Mouse (Mus musculus) neural tube, embryonic 15.5 days (tissue): ENCODE measurements around the gene Bak1. TPM values are rescaled to one million over a fixed set of nuclear protein-coding genes. Genes with fewer than 3 reads are reported as not detected.
A peak's percentile ranks its signal among the peaks of the same experiment; 100 is the strongest.

Source experiments
- ATAC-seq: fragments of 200-750 bp; cut with Nextera tagmentation; 2 replicates; pipeline ENCODE4 v1.8.0; 2017; ENCODE audit warnings: mild to moderate bottlenecking, moderate TSS enrichment, moderate library complexity; ENCODE audit not compliant: low FRiP score
- H3K27ac ChIP-seq: fragments of 300-500 bp; sonication (generic); replicated peaks from 2 replicates; pipeline ENCODE4 v1.5.1; 2015; ENCODE audit warnings: mild to moderate bottlenecking, inconsistent platforms
- H3K27me3 ChIP-seq: fragments of 300-500 bp; sonication (generic); replicated peaks from 2 replicates; pipeline ENCODE4 v1.6.1; 2015; ENCODE audit warnings: inconsistent platforms
- H3K36me3 ChIP-seq: fragments of 300-500 bp; sonication (generic); 2 replicates; pipeline ENCODE4 v1.6.1; 2015; ENCODE audit warnings: inconsistent platforms
- H3K4me1 ChIP-seq: fragments of 300-500 bp; sonication (generic); 2 replicates; pipeline ENCODE4 v1.6.1; 2015; ENCODE audit warnings: inconsistent platforms
- H3K4me2 ChIP-seq: fragments of 300-500 bp; sonication (generic); 2 replicates; pipeline ENCODE4 v1.6.1; 2015; ENCODE audit warnings: inconsistent platforms, mild to moderate bottlenecking, moderate library complexity
- H3K4me3 ChIP-seq: fragments of 300-500 bp; sonication (generic); replicated peaks from 2 replicates; pipeline ENCODE4 v1.5.1; 2015; ENCODE audit warnings: mild to moderate bottlenecking, inconsistent platforms
- H3K9ac ChIP-seq: fragments of 300-500 bp; sonication (generic); replicated peaks from 2 replicates; pipeline ENCODE4 v1.6.1; 2015; ENCODE audit warnings: mild to moderate bottlenecking, inconsistent platforms
- H3K9me3 ChIP-seq: fragments of 300-500 bp; sonication (generic); replicated peaks from 2 replicates; pipeline ENCODE4 v1.6.1; 2016; ENCODE audit warnings: inconsistent platforms
- WGBS: fragments of 180-500 bp; shearing (Covaris S2); methylation state at CpG from one replicate; pipeline ENCODE4 v1.1.7; 2015; ENCODE audit warnings: mixed read lengths; 5-methylcytosine and 5-hydroxymethylcytosine counted together
- polyA plus RNA-seq: library from polyadenylated mRNA; unstranded; fragments of >200 nt; fragmentation: Nextera tagmentation; extraction: Ambion mirVana; gene quantifications from 2 replicates; pipeline ENCODE4 v1.2.1, GENCODE M21; 2015

Gene Bak1
- polyA plus RNA-seq, 1 experiment from 2014 or later = 4.5 TPM

- Histone ChIP-seq H3K4me3 (no peak overlapping the region), H3K36me3 (no peaks in the 10 kb centered on the region), H3K9me3 (no peaks in the 10 kb centered on the region), H3K27me3 (peaks cover 4% of the 10 kb centered on the region; the same call in 1 of the 2 replicates), H3K27ac (no peak overlapping the region; the same call in 1 of the 2 replicates), H3K4me1 (no peaks in the 10 kb centered on the region), H3K9ac (no peak overlapping the region), H3K4me2 (no peak overlapping the region)
- 70% methylated on average over 14 of the region's 14 CpGs for WGBS
- no peak for ATAC-seq
Observed at GRCm38 (mm10) chr17:27048445-27049239, 19.8 kb upstream of the Bak1 start.

GRCm38 (mm10) chr17:27047762-27048444 is 19.1 kb upstream of the Bak1 start:
- 78% methylated on average over 14 of the region's 14 CpGs for WGBS
- H3K27me3 ChIP-seq = peaks cover under 1% of the 10 kb centered on the region; the same call in 1 of the 2 replicates

GRCm38 (mm10) chr17:27045164-27045563 is 16.4 kb upstream of the Bak1 start:
- 94% methylated on average over 6 of the region's 6 CpGs for WGBS
- H3K9me3 ChIP-seq = no peaks in the 10 kb centered on the region
- H3K9ac ChIP-seq = no peak overlapping the region
- H3K36me3 ChIP-seq = no peaks in the 10 kb centered on the region
- H3K4me1 ChIP-seq = peaks cover 10% of the 10 kb centered on the region
- no peak overlapping the region for H3K4me2 ChIP-seq
- H3K27me3 ChIP-seq = 0 out of 2 replicates have a peak, but pooled peaks cover 3% of the 10 kb centered on the region
- ATAC-seq = no peak
- no peak overlapping the region for H3K4me3 ChIP-seq
- H3K27ac ChIP-seq = no peak overlapping the region

More at GRCm38 (mm10) chr17:27047762-27048444, 19.1 kb upstream of the Bak1 start:
- Histone ChIP-seq H3K9me3 (no peaks in the 10 kb centered on the region), H3K4me3 (no peak overlapping the region), H3K36me3 (no peaks in the 10 kb centered on the region), H3K4me2 (no peak overlapping the region), H3K9ac (no peak overlapping the region), H3K4me1 (no peaks in the 10 kb centered on the region), H3K27ac (no peak overlapping the region)
- no peak for ATAC-seq

- Histone ChIP-seq H3K27me3 (0 out of 2 replicates have a peak, but pooled peaks cover 3% of the 10 kb centered on the region), H3K4me1 (peaks cover 28% of the 10 kb centered on the region), H3K27ac (no peak overlapping the region), H3K9ac (no peak overlapping the region), H3K4me3 (no peak overlapping the region), H3K36me3 (no peaks in the 10 kb centered on the region), H3K9me3 (no peaks in the 10 kb centered on the region), H3K4me2 (no peak overlapping the region)
- no peak for ATAC-seq
- 73% methylated on average over 6 of the region's 6 CpGs for WGBS
Observed at GRCm38 (mm10) chr17:27042840-27043239, 14.0 kb upstream of the Bak1 start.

GRCm38 (mm10) chr17:27041787-27042055 is 12.9 kb upstream of the Bak1 start:
- no peak overlapping the region for H3K4me3 ChIP-seq
- WGBS = 84% methylated on average over 2 of the region's 2 CpGs
- no peak overlapping the region for H3K9ac ChIP-seq
- no peak for ATAC-seq
- H3K9me3 ChIP-seq = no peaks in the 10 kb centered on the region
- no peak overlapping the region for H3K27ac ChIP-seq
- no peak overlapping the region for H3K4me2 ChIP-seq
- H3K36me3 ChIP-seq = no peaks in the 10 kb centered on the region
- H3K27me3 ChIP-seq = 0 out of 2 replicates have a peak, but pooled peaks cover 3% of the 10 kb centered on the region
- peaks cover 28% of the 10 kb centered on the region for H3K4me1 ChIP-seq

- no peak overlapping the region for H3K9ac ChIP-seq
- 47% methylated on average over 11 of the region's 13 CpGs for WGBS
- H3K4me3 ChIP-seq = no peak overlapping the region
- H3K27ac ChIP-seq = no peak overlapping the region
- no peaks in the 10 kb centered on the region for H3K36me3 ChIP-seq
- ATAC-seq = no peak; the same call in 1 of the 2 replicates
- no peak overlapping the region for H3K4me2 ChIP-seq
- H3K27me3 ChIP-seq = 0 out of 2 replicates have a peak, but pooled peaks cover 3% of the 10 kb centered on the region
- H3K4me1 ChIP-seq = peaks cover 28% of the 10 kb centered on the region
- H3K9me3 ChIP-seq = no peaks in the 10 kb centered on the region
Observed at GRCm38 (mm10) chr17:27041046-27041786, 12.4 kb upstream of the Bak1 start.

- no peak overlapping the region for H3K9ac ChIP-seq
- H3K36me3 ChIP-seq = no peaks in the 10 kb centered on the region
- ATAC-seq = no peak
- peak overlapping the region; percentile 19; the same call in 1 of the 2 replicates for H3K4me2 ChIP-seq
- no peaks in the 10 kb centered on the region for H3K9me3 ChIP-seq
- H3K4me3 ChIP-seq = no peak overlapping the region
- WGBS = 20% methylated on average over 20 of the region's 20 CpGs
- peaks cover 28% of the 10 kb centered on the region for H3K4me1 ChIP-seq
- 0 out of 2 replicates have a peak, but pooled peaks cover 3% of the 10 kb centered on the region for H3K27me3 ChIP-seq
- no peak overlapping the region for H3K27ac ChIP-seq
Observed at GRCm38 (mm10) chr17:27040304-27041045, 11.7 kb upstream of the Bak1 start.

GRCm38 (mm10) chr17:27039432-27040102 is 10.8 kb upstream of the Bak1 start:
- Histone ChIP-seq H3K4me1 (peaks cover 28% of the 10 kb centered on the region), H3K9ac (no peak overlapping the region), H3K4me3 (no peak overlapping the region), H3K27me3 (0 out of 2 replicates have a peak, but pooled peaks cover 3% of the 10 kb centered on the region), H3K36me3 (no peaks in the 10 kb centered on the region), H3K27ac (no peak overlapping the region), H3K9me3 (no peaks in the 10 kb centered on the region), H3K4me2 (no peak overlapping the region)
- 71% methylated on average over 10 of the region's 10 CpGs for WGBS
- ATAC-seq = no peak

GRCm38 (mm10) chr17:27038335-27039050 is 9.7 kb upstream of the Bak1 start:
- Histone ChIP-seq H3K4me2 (no peak overlapping the region), H3K4me1 (peaks cover 28% of the 10 kb centered on the region), H3K27me3 (0 out of 2 replicates have a peak, but pooled peaks cover 3% of the 10 kb centered on the region), H3K9me3 (no peaks in the 10 kb centered on the region), H3K4me3 (no peak overlapping the region), H3K27ac (no peak overlapping the region), H3K9ac (no peak overlapping the region), H3K36me3 (no peaks in the 10 kb centered on the region)
- no peak for ATAC-seq
- 44% methylated on average over 18 of the region's 18 CpGs for WGBS

- WGBS = 70% methylated on average over 7 of the region's 7 CpGs
- 0 out of 2 replicates have a peak, but pooled peaks cover 3% of the 10 kb centered on the region for H3K27me3 ChIP-seq
- no peak for ATAC-seq
- H3K27ac ChIP-seq = no peak overlapping the region
- no peaks in the 10 kb centered on the region for H3K9me3 ChIP-seq
- H3K4me2 ChIP-seq = no peak overlapping the region
- H3K4me3 ChIP-seq = no peak overlapping the region
- H3K36me3 ChIP-seq = no peaks in the 10 kb centered on the region
- H3K9ac ChIP-seq = no peak overlapping the region
- H3K4me1 ChIP-seq = peaks cover 28% of the 10 kb centered on the region
Observed at GRCm38 (mm10) chr17:27036465-27036864, 7.7 kb upstream of the Bak1 start.
